Mouse (Mus musculus) intestine, embryonic 14.5 days (tissue): ENCODE data around the gene Rnf39. TPM values are rescaled to one million over a fixed set of nuclear protein-coding genes. Genes with fewer than 3 reads are reported as not detected.

Experiments
- ATAC-seq: fragments of 200-750 bp; cut with Nextera tagmentation; replicated peaks from 2 replicates; pipeline ENCODE4 v1.8.0; 2017; ENCODE audit warnings: low read depth, moderate number of reproducible peaks, moderate TSS enrichment, moderate library complexity; ENCODE audit not compliant: low FRiP score, low TSS enrichment
- DNase-seq: peaks from one replicate; pipeline ENCODE4 v3.0.0-alpha.2; 2018; ENCODE audit warnings: low spot score
- H3K27ac ChIP-seq: fragments of 300-500 bp; sonication (generic); 2 replicates; pipeline ENCODE4 v1.5.1; 2014; ENCODE audit warnings: low read depth, mild to moderate bottlenecking, control low read depth
- H3K27me3 ChIP-seq: fragments of 300-500 bp; sonication (generic); replicated peaks from 2 replicates; pipeline ENCODE4 v1.6.1; 2014; ENCODE audit warnings: low read length, control low read depth; ENCODE audit not compliant: control insufficient read depth, insufficient read depth
- H3K36me3 ChIP-seq: fragments of 300-500 bp; sonication (generic); 2 replicates; pipeline ENCODE4 v1.6.1; 2014; ENCODE audit warnings: low read length, control low read depth; ENCODE audit not compliant: control insufficient read depth, insufficient read depth
- H3K4me1 ChIP-seq: fragments of 300-500 bp; sonication (generic); replicated peaks from 2 replicates; pipeline ENCODE4 v1.6.1; 2014; ENCODE audit warnings: low read length, control low read depth, mixed read lengths; ENCODE audit not compliant: control insufficient read depth, insufficient read depth
- H3K4me2 ChIP-seq: fragments of 300-500 bp; sonication (generic); 2 replicates; pipeline ENCODE4 v1.6.1; 2014; ENCODE audit warnings: low read length
- H3K4me3 ChIP-seq: fragments of 300-500 bp; sonication (generic); 2 replicates; pipeline ENCODE4 v1.5.1; 2014; ENCODE audit warnings: low read depth, low read length, control low read depth, mixed read lengths
- H3K9ac ChIP-seq: fragments of 300-500 bp; sonication (generic); 2 replicates; pipeline ENCODE4 v1.6.1; 2014; ENCODE audit warnings: mild to moderate bottlenecking, low read length
- H3K9me3 ChIP-seq: fragments of 300-500 bp; sonication (generic); 2 replicates; pipeline ENCODE4 v1.6.1; 2016; ENCODE audit warnings: low read length, control low read depth; ENCODE audit not compliant: control insufficient read depth
- WGBS: fragments of 180-500 bp; shearing (Covaris S2); extraction: QIAGEN DNeasy Blood & Tissue Kit; methylation state at CpG from one replicate; pipeline ENCODE4 v1.1.7; 2014; 5-methylcytosine and 5-hydroxymethylcytosine counted together
- polyA plus RNA-seq: library from polyadenylated mRNA; unstranded; fragments of >200 nt; fragmentation: Nextera tagmentation; extraction: Ambion mirVana; gene quantifications from 2 replicates; pipeline ENCODE4 v1.2.1, GENCODE M21; 2014

Gene Rnf39
- polyA plus RNA-seq, 1 experiment from 2014 or later = 1.5 TPM

GRCm38 (mm10) chr17:36994528-36994927, 51.8 kb downstream of the Rnf39 start:
- Histone ChIP-seq H3K4me3 (no peak overlapping the region), H3K36me3 (no peaks in the 10 kb centered on the region), H3K9ac (no peak overlapping the region), H3K27me3 (peaks cover 8% of the 10 kb centered on the region), H3K4me1 (no peaks in the 10 kb centered on the region), H3K9me3 (no peaks in the 10 kb centered on the region), H3K27ac (no peak overlapping the region), H3K4me2 (no peak overlapping the region)
- ATAC-seq (no peak), DNase-seq (no peak)
- 78% methylated on average over 2 of the region's 2 CpGs for WGBS

- Histone ChIP-seq H3K9ac (no peak overlapping the region), H3K36me3 (no peaks in the 10 kb centered on the region), H3K27ac (no peak overlapping the region), H3K4me3 (no peak overlapping the region), H3K27me3 (0 out of 2 replicates have a peak, but pooled peaks cover 5% of the 10 kb centered on the region), H3K4me1 (no peaks in the 10 kb centered on the region), H3K4me2 (no peak overlapping the region), H3K9me3 (no peaks in the 10 kb centered on the region)
- DNase-seq (no peak), ATAC-seq (no peak)
- 73% methylated on average over 3 of the region's 3 CpGs for WGBS
Measured at GRCm38 (mm10) chr17:36995448-36995847, 52.7 kb downstream of the Rnf39 start.

GRCm38 (mm10) chr17:36997033-36997735, 54.5 kb downstream of the Rnf39 start:
- ATAC-seq (no peak; the same call in 1 of the 2 replicates), DNase-seq (peak; percentile 92)
- Histone ChIP-seq H3K4me1 (no peaks in the 10 kb centered on the region), H3K9me3 (no peaks in the 10 kb centered on the region), H3K36me3 (no peaks in the 10 kb centered on the region), H3K9ac (no peak overlapping the region), H3K27me3 (no peaks in the 10 kb centered on the region), H3K4me3 (no peak overlapping the region), H3K4me2 (no peak overlapping the region), H3K27ac (no peak overlapping the region)
- WGBS = 25% methylated on average over 7 of the region's 7 CpGs

Other genes with a start within 250 kb of the Rnf39 start
- not detected in 2 replicates for gene H2-M10.5, start 170.0 kb upstream of the Rnf39 start, polyA plus RNA-seq
- not detected in 2 replicates for gene H2-M10.6, start 130.7 kb upstream of the Rnf39 start, polyA plus RNA-seq
- 40.0 and 41.9 TPM in 2 replicates for gene Trim26, start 105.8 kb upstream of the Rnf39 start, polyA plus RNA-seq
- gene Trim15, start 75.7 kb upstream of the Rnf39 start, polyA plus RNA-seq = 1.2 and 1.3 TPM in 2 replicates
- gene Trim10, start 73.3 kb upstream of the Rnf39 start, polyA plus RNA-seq = 0.97 and 1.6 TPM in 2 replicates
- gene Trim40, start 52.8 kb upstream of the Rnf39 start, polyA plus RNA-seq = 0.11 and 0.78 TPM in 2 replicates
- gene Trim31, start 44.8 kb upstream of the Rnf39 start, polyA plus RNA-seq = 21.4 and 25.7 TPM in 2 replicates
- 120 and 132 TPM in 2 replicates for gene Ppp1r11, start 8.8 kb downstream of the Rnf39 start, polyA plus RNA-seq
- gene Znrd1, start 15.6 kb downstream of the Rnf39 start, polyA plus RNA-seq = 88.7 and 91.2 TPM in 2 replicates
- gene Znrd1as, start 15.7 kb downstream of the Rnf39 start, polyA plus RNA-seq = 4.9 and 6.6 TPM in 2 replicates
- not detected in 2 replicates for gene 2410137M14Rik, start 38.3 kb downstream of the Rnf39 start, polyA plus RNA-seq
- 0.16 and 0.51 TPM in 2 replicates for gene H2-M5, start 46.6 kb downstream of the Rnf39 start, polyA plus RNA-seq
- gene Zfp57, start 58.2 kb downstream of the Rnf39 start, polyA plus RNA-seq = 78.3 and 85.0 TPM in 2 replicates
- 0.14 and 0.24 TPM in 2 replicates for gene Mog, start 80.5 kb downstream of the Rnf39 start, polyA plus RNA-seq
- 12.6 and 13.7 TPM in 2 replicates for gene Gabbr1, start 103.0 kb downstream of the Rnf39 start, polyA plus RNA-seq
- gene Olfr90, start 145.6 kb downstream of the Rnf39 start, polyA plus RNA-seq = 0.07 TPM in 1 of 2 replicates, not detected in the other
- gene Olfr91, start 155.4 kb downstream of the Rnf39 start, polyA plus RNA-seq = not detected in 2 replicates
- not detected in 2 replicates for gene Olfr92, start 177.2 kb downstream of the Rnf39 start, polyA plus RNA-seq
- not detected in 2 replicates for gene Olfr93, start 218.6 kb downstream of the Rnf39 start, polyA plus RNA-seq